Mouse (Mus musculus) heart, embryonic 11.5 days (tissue): ENCODE data around the gene Shc3. TPM values are rescaled to one million over a fixed set of nuclear protein-coding genes. Genes with fewer than 3 reads are reported as not detected.
A peak's percentile ranks its signal among the peaks of the same experiment; 100 is the strongest.

Source experiments
- ATAC-seq: fragments of 200-750 bp; cut with Nextera tagmentation; replicated peaks from 2 replicates; pipeline ENCODE4 v1.8.0; 2017; ENCODE audit warnings: moderate library complexity; ENCODE audit not compliant: insufficient number of reproducible peaks, low FRiP score, low TSS enrichment
- H3K27ac ChIP-seq: fragments of 300-500 bp; sonication (generic); 2 replicates; pipeline ENCODE4 v1.5.1; 2014; ENCODE audit warnings: mild to moderate bottlenecking, low read depth, low read length
- H3K27me3 ChIP-seq: fragments of 300-500 bp; sonication (generic); 2 replicates; pipeline ENCODE4 v1.6.1; 2014; ENCODE audit warnings: mild to moderate bottlenecking, low read length, mixed read lengths; ENCODE audit not compliant: control insufficient read depth, insufficient read depth
- H3K36me3 ChIP-seq: fragments of 300-500 bp; sonication (generic); 2 replicates; pipeline ENCODE4 v1.6.1; 2014; ENCODE audit warnings: mild to moderate bottlenecking, low read length, moderate library complexity, mixed read lengths; ENCODE audit not compliant: control insufficient read depth, insufficient read depth
- H3K4me1 ChIP-seq: fragments of 300-500 bp; sonication (generic); 2 replicates; pipeline ENCODE4 v1.6.1; 2014; ENCODE audit warnings: low read length; ENCODE audit not compliant: control insufficient read depth, insufficient read depth
- H3K4me2 ChIP-seq: fragments of 300-500 bp; sonication (generic); 2 replicates; pipeline ENCODE4 v1.6.1; 2014; ENCODE audit warnings: mild to moderate bottlenecking, moderate library complexity
- H3K4me3 ChIP-seq: fragments of 300-500 bp; sonication (generic); 2 replicates; pipeline ENCODE4 v1.5.1; 2014; ENCODE audit warnings: low read depth, low read length
- H3K9ac ChIP-seq: fragments of 300-500 bp; sonication (generic); 2 replicates; pipeline ENCODE4 v1.6.1; 2014; ENCODE audit warnings: mild to moderate bottlenecking, low read depth, low read length, moderate library complexity
- H3K9me3 ChIP-seq: fragments of 300-500 bp; sonication (generic); replicated peaks from 2 replicates; pipeline ENCODE4 v1.6.1; 2016; ENCODE audit warnings: low read length; ENCODE audit not compliant: control insufficient read depth
- WGBS: fragments of 180-500 bp; shearing (Covaris S2); extraction: QIAGEN DNeasy Blood & Tissue Kit; methylation state at CpG from one replicate; pipeline ENCODE4 v1.1.7; 2014; ENCODE audit not compliant: insufficient replicate concordance; 5-methylcytosine and 5-hydroxymethylcytosine counted together
- polyA plus RNA-seq: library from polyadenylated mRNA; unstranded; fragments of >200 nt; fragmentation: Nextera tagmentation; extraction: Ambion mirVana; gene quantifications from 2 replicates; pipeline ENCODE4 v1.2.1, GENCODE M21; 2014

The Shc3 gene
- polyA plus RNA-seq, 1 experiment from 2014 or later: 0.31 TPM

- ATAC-seq: no peak
- H3K4me1 ChIP-seq: no peaks in the 10 kb centered on the region; the same call in 1 of the 2 replicates
- H3K4me3 ChIP-seq: no peak overlapping the region
- WGBS: 72% methylated on average over 4 of the region's 4 CpGs
- no peak overlapping the region for H3K27ac ChIP-seq
- H3K9ac ChIP-seq: no peak overlapping the region
- no peaks in the 10 kb centered on the region for H3K36me3 ChIP-seq
- H3K27me3 ChIP-seq: peaks cover 3% of the 10 kb centered on the region; the same call in 1 of the 2 replicates
- no peaks in the 10 kb centered on the region for H3K9me3 ChIP-seq
- H3K4me2 ChIP-seq: no peak overlapping the region
Observed at GRCm38 (mm10) chr13:51404566-51404965, 164.7 kb downstream of the Shc3 start.

GRCm38 (mm10) chr13:51400736-51401501 lies 168.3 kb downstream of the Shc3 start:
- no peak overlapping the region; the same call in 1 of the 2 replicates for H3K27ac ChIP-seq
- WGBS: 8% methylated on average over 20 of the region's 20 CpGs
- peak; percentile 36; the same call in 1 of the 2 replicates for ATAC-seq
- H3K36me3 ChIP-seq: no peaks in the 10 kb centered on the region
- no peaks in the 10 kb centered on the region for H3K27me3 ChIP-seq
- H3K9me3 ChIP-seq: no peaks in the 10 kb centered on the region
- H3K4me2 ChIP-seq: peak overlapping the region; percentile 76
- peak overlapping the region; percentile 41 for H3K4me3 ChIP-seq
- H3K9ac ChIP-seq: peak overlapping the region; percentile 67
- no peaks in the 10 kb centered on the region; the same call in 1 of the 2 replicates for H3K4me1 ChIP-seq

- H3K9me3 ChIP-seq: 0 out of 2 replicates have a peak, but pooled peaks cover 2% of the 10 kb centered on the region
- H3K4me3 ChIP-seq: peak overlapping the region; percentile 41
- H3K27ac ChIP-seq: no peak overlapping the region
- H3K4me2 ChIP-seq: peak overlapping the region; percentile 76
- H3K36me3 ChIP-seq: no peaks in the 10 kb centered on the region
- H3K9ac ChIP-seq: peak overlapping the region; percentile 67
- no peaks in the 10 kb centered on the region; the same call in 1 of the 2 replicates for H3K4me1 ChIP-seq
- H3K27me3 ChIP-seq: no peaks in the 10 kb centered on the region
- 22% methylated on average over 14 of the region's 14 CpGs for WGBS
- 0 out of 2 replicates have a peak, but pooled peaks have one; percentile 39 for ATAC-seq
Observed at GRCm38 (mm10) chr13:51400186-51400719, 169.0 kb downstream of the Shc3 start.

GRCm38 (mm10) chr13:51399562-51399961 lies 169.7 kb downstream of the Shc3 start:
- Histone ChIP-seq H3K27ac (no peak overlapping the region), H3K9me3 (0 out of 2 replicates have a peak, but pooled peaks cover 2% of the 10 kb centered on the region), H3K9ac (no peak overlapping the region), H3K4me1 (no peaks in the 10 kb centered on the region; the same call in 1 of the 2 replicates), H3K27me3 (no peaks in the 10 kb centered on the region), H3K4me3 (no peak overlapping the region), H3K4me2 (no peak overlapping the region), H3K36me3 (no peaks in the 10 kb centered on the region)
- WGBS: 87% methylated on average over 3 of the region's 3 CpGs
- ATAC-seq: no peak

GRCm38 (mm10) chr13:51397861-51398260 lies 171.4 kb downstream of the Shc3 start:
- 0 out of 2 replicates have a peak, but pooled peaks cover 2% of the 10 kb centered on the region for H3K9me3 ChIP-seq
- no peak overlapping the region for H3K9ac ChIP-seq
- ATAC-seq: no peak
- WGBS: 68% methylated on average over 6 of the region's 6 CpGs
- H3K27ac ChIP-seq: no peak overlapping the region
- H3K36me3 ChIP-seq: no peaks in the 10 kb centered on the region
- no peaks in the 10 kb centered on the region for H3K27me3 ChIP-seq
- H3K4me1 ChIP-seq: no peaks in the 10 kb centered on the region; the same call in 1 of the 2 replicates
- no peak overlapping the region for H3K4me3 ChIP-seq
- H3K4me2 ChIP-seq: no peak overlapping the region

GRCm38 (mm10) chr13:51392256-51392655 lies 177.0 kb downstream of the Shc3 start:
- no peak for ATAC-seq

GRCm38 (mm10) chr13:51391359-51391916 lies 177.8 kb downstream of the Shc3 start:
- H3K4me2 ChIP-seq: no peak overlapping the region
- WGBS: 76% methylated on average over 6 of the region's 6 CpGs
- no peaks in the 10 kb centered on the region for H3K36me3 ChIP-seq
- no peak for ATAC-seq
- no peaks in the 10 kb centered on the region for H3K27me3 ChIP-seq
- H3K4me1 ChIP-seq: peaks cover 7% of the 10 kb centered on the region; the same call in 1 of the 2 replicates
- H3K9ac ChIP-seq: no peak overlapping the region
- no peak overlapping the region for H3K4me3 ChIP-seq
- no peak overlapping the region for H3K27ac ChIP-seq
- H3K9me3 ChIP-seq: 0 out of 2 replicates have a peak, but pooled peaks cover 2% of the 10 kb centered on the region

More at GRCm38 (mm10) chr13:51392256-51392655, 177.0 kb downstream of the Shc3 start:
- Histone ChIP-seq H3K36me3 (no peaks in the 10 kb centered on the region), H3K4me3 (no peak overlapping the region), H3K4me2 (no peak overlapping the region), H3K9ac (no peak overlapping the region), H3K27me3 (no peaks in the 10 kb centered on the region), H3K27ac (no peak overlapping the region), H3K4me1 (peaks cover 7% of the 10 kb centered on the region; the same call in 1 of the 2 replicates), H3K9me3 (0 out of 2 replicates have a peak, but pooled peaks cover 2% of the 10 kb centered on the region)
- 70% methylated on average over 1 of the region's 1 CpGs for WGBS

- no peaks in the 10 kb centered on the region for H3K27me3 ChIP-seq
- 50% methylated on average over 4 of the region's 4 CpGs for WGBS
- no peak overlapping the region for H3K27ac ChIP-seq
Observed at GRCm38 (mm10) chr13:51390398-51390797, 178.8 kb downstream of the Shc3 start.

More at GRCm38 (mm10) chr13:51390398-51390797, 178.8 kb downstream of the Shc3 start:
- no peak overlapping the region for H3K4me2 ChIP-seq
- no peak overlapping the region for H3K4me3 ChIP-seq
- peaks cover 7% of the 10 kb centered on the region; the same call in 1 of the 2 replicates for H3K4me1 ChIP-seq
- H3K36me3 ChIP-seq: no peaks in the 10 kb centered on the region
- no peak for ATAC-seq
- H3K9ac ChIP-seq: no peak overlapping the region
- no peaks in the 10 kb centered on the region for H3K9me3 ChIP-seq
